Mouse (Mus musculus): Measurements from ENCODE around the gene Abat.

Abat gene

GRCm38 (mm10) chr16:8574316-8574715 is 61.1 kb downstream of the Abat start:
- no peak for DNase-seq (ENCODE audit: low spot score in 2 of 2)

GRCm38 (mm10) chr16:8576111-8576510 is 62.9 kb downstream of the Abat start:
- DNase-seq (ENCODE audit: low spot score in 2 of 2): no peak

- DNase-seq (ENCODE audit: low spot score in 2 of 2): no peak
Measured at GRCm38 (mm10) chr16:8576901-8577300, 63.7 kb downstream of the Abat start.

GRCm38 (mm10) chr16:8578326-8578725 is 65.1 kb downstream of the Abat start:
- no peak for DNase-seq (ENCODE audit: low spot score in 2 of 2)

- no peak for DNase-seq (ENCODE audit: low spot score in 2 of 2)
Measured at GRCm38 (mm10) chr16:8579546-8579945, 66.3 kb downstream of the Abat start.

- no peak for DNase-seq (ENCODE audit: low spot score in 2 of 2)
Measured at GRCm38 (mm10) chr16:8581661-8582239, 68.5 kb downstream of the Abat start.

GRCm38 (mm10) chr16:8582579-8583295 is 69.5 kb downstream of the Abat start:
- no peak for DNase-seq (ENCODE audit: low spot score in 2 of 2)

GRCm38 (mm10) chr16:8584248-8584647 is 71.0 kb downstream of the Abat start:
- no peak for DNase-seq (ENCODE audit: low spot score in 2 of 2)

GRCm38 (mm10) chr16:8585056-8585455 is 71.8 kb downstream of the Abat start:
- DNase-seq (ENCODE audit: low spot score in 2 of 2): no peak

- DNase-seq (ENCODE audit: low spot score in 2 of 2): no peak
Measured at GRCm38 (mm10) chr16:8595411-8595810, 82.2 kb downstream of the Abat start.

- DNase-seq (ENCODE audit: low spot score in 2 of 2): no peak
Measured at GRCm38 (mm10) chr16:8596336-8596735, 83.1 kb downstream of the Abat start.

- no peak for DNase-seq (ENCODE audit: low spot score in 2 of 2)
Measured at GRCm38 (mm10) chr16:8597516-8597915, 84.3 kb downstream of the Abat start.

GRCm38 (mm10) chr16:8603789-8604188 is 90.6 kb downstream of the Abat start:
- DNase-seq (ENCODE audit: low spot score in 2 of 2): no peak

GRCm38 (mm10) chr16:8610397-8610796 is 97.2 kb downstream of the Abat start:
- no peak for DNase-seq (ENCODE audit: low spot score in 2 of 2)

GRCm38 (mm10) chr16:8612214-8613005 is 99.2 kb downstream of the Abat start:
- peak; percentile 30 to 55 for DNase-seq (ENCODE audit: low spot score in 2 of 2)

GRCm38 (mm10) chr16:8613039-8613438 is 99.8 kb downstream of the Abat start:
- DNase-seq (ENCODE audit: low spot score in 2 of 2): no peak

GRCm38 (mm10) chr16:8613447-8613846 is 100.2 kb downstream of the Abat start:
- no peak for DNase-seq (ENCODE audit: low spot score in 2 of 2)

- DNase-seq (ENCODE audit: low spot score in 2 of 2): no peak
Measured at GRCm38 (mm10) chr16:8619659-8620314, 106.6 kb downstream of the Abat start.

GRCm38 (mm10) chr16:8620315-8621115 is 107.3 kb downstream of the Abat start:
- no peak for DNase-seq (ENCODE audit: low spot score in 2 of 2)

- DNase-seq (ENCODE audit: low spot score in 2 of 2): no peak
Measured at GRCm38 (mm10) chr16:8630419-8630818, 117.2 kb downstream of the Abat start.

GRCm38 (mm10) chr16:8631428-8631827 is 118.2 kb downstream of the Abat start:
- DNase-seq (ENCODE audit: low spot score in 2 of 2): no peak

GRCm38 (mm10) chr16:8636867-8637216 is 123.6 kb downstream of the Abat start:
- no peak for DNase-seq (ENCODE audit: low spot score in 2 of 2)
